Mouse (Mus musculus) thymus, adult 2 months (tissue): Measurements from ENCODE around the gene Sp6. TPM values are rescaled to one million over a fixed set of nuclear protein-coding genes. Genes with fewer than 3 reads are reported as not detected.

Experiments used
- DNase-seq: peaks from one replicate; pipeline ENCODE4 v3.0.0; 2021
- H3K27ac ChIP-seq: fragments of 200-500 bp; 2 replicates; pipeline ENCODE4 v1.5.1; 2012; ENCODE audit warnings: low read length, control low read depth; ENCODE audit not compliant: control insufficient read depth, insufficient read depth
- H3K27me3 ChIP-seq: fragments of 200-500 bp; 2 replicates; pipeline ENCODE4 v1.6.1; 2012; ENCODE audit warnings: mild to moderate bottlenecking, low read length, moderate library complexity, mixed read lengths; ENCODE audit not compliant: control insufficient read depth, insufficient read depth
- H3K36me3 ChIP-seq: fragments of 200-500 bp; 2 replicates; pipeline ENCODE4 v1.6.1; 2012; ENCODE audit warnings: mild to moderate bottlenecking, low read length, moderate library complexity; ENCODE audit not compliant: control insufficient read depth, insufficient read depth
- H3K4me1 ChIP-seq: fragments of 200-500 bp; replicated peaks from 2 replicates; pipeline ENCODE4 v1.6.1; 2012; ENCODE audit warnings: low read length; ENCODE audit not compliant: control insufficient read depth, insufficient read depth
- H3K4me3 ChIP-seq: fragments of 200-500 bp; 2 replicates; pipeline ENCODE4 v1.5.1; 2012; ENCODE audit warnings: mild to moderate bottlenecking, low read length, control low read depth, moderate library complexity; ENCODE audit not compliant: control insufficient read depth, insufficient read depth
- CTCF ChIP-seq: fragments of 200-500 bp; IDR thresholded peaks from 2 replicates; pipeline ENCODE4 v1.5.1; 2012; ENCODE audit warnings: mild to moderate bottlenecking, control low read depth, low read length, moderate library complexity, borderline replicate concordance; ENCODE audit not compliant: control insufficient read depth, poor library complexity, insufficient read depth; ENCODE audit errors: extremely low read depth
- POLR2A ChIP-seq: fragments of 200-500 bp; IDR thresholded peaks from 2 replicates; pipeline ENCODE4 v1.6.1; 2012; ENCODE audit warnings: mild to moderate bottlenecking, low read length, control low read depth, moderate library complexity; ENCODE audit not compliant: control insufficient read depth, poor library complexity, insufficient read depth; ENCODE audit errors: extremely low read depth
- WGBS: fragments of 180-500 bp; shearing (Covaris S2); methylation state at CpG from one replicate; pipeline ENCODE4 v1.1.7; 2018; 5-methylcytosine and 5-hydroxymethylcytosine counted together
- polyA plus RNA-seq: library from polyadenylated mRNA; depleted of rRNA; stranded (reverse); fragments of >200 nt; gene quantifications from 2 replicates; pipeline ENCODE4 v1.2.3, GENCODE M21; 2012; rRNA removed

The Sp6 gene
- polyA plus RNA-seq: 5.6 TPM in 2 replicates

DNA sequence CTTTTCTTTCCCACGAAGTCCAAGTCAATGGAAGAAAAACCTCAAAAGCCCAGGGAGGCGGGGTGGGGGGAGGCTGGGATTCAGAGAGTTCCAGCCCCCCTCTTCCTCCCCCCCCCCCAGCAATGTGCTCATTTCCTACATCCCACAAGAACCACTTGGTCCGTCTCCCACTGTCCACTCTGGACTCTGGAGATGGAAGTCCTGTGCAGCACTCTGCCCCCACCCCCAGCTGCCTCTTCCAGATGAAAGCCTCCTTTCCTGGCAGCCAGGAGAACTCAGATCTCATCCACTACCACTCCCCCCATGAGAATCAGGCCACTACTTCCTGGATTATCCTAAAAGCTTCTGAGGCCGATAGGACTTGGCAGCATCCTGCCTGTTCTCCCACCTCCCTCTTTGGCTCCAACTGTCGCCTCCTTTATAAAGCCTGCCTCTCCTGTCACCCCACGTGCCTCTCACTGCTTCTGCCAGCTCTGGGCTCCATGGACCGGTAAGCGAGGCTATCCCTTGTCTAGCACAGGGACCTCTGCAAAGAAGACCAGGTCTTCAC is at the start of gene Sp6:
TSS of gene Sp6 (plus strand) at position 274 of the 550 bp plus-strand sequence.
- no peak within 1 kb of the TSS for H3K4me3 ChIP-seq
- peaks cover 14% of the 10 kb centered on the region for H3K27me3 ChIP-seq
- 75% methylated on average over 8 of the region's 8 CpGs for WGBS
- no peak within 1 kb of the TSS for H3K27ac ChIP-seq
- H3K4me1 ChIP-seq: peaks cover 10% of the 10 kb centered on the region
- DNase-seq: no peak
- H3K36me3 ChIP-seq: no peaks in the 10 kb centered on the region
- no peak for TF ChIP-seq POLR2A
- TF ChIP-seq CTCF: no peak

DNA sequence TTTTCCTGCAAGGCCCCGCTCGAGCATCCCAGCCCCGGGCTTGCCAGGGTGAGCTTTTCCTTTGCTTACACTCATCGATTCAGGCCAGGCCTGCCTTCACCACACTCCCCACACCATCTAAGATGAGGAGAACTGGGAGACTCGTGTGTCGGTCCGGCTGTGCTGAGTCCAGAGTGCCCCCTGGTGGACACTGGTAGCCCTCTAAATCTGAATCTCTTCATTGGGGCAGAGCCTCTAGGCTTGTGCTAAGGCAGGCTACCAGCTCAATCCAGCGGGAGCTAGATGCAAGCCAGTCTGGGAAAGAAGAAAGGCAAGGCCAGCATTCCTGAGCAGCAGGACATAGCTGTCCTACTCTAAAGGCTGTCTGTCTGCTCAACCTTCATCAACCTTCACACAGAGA is 49.6 kb upstream of the Sp6 start:
- peak; percentile 87 for DNase-seq
- no peak overlapping the region for H3K27ac ChIP-seq
- peak; percentile 86; the same call in 1 of the 2 replicates for TF ChIP-seq CTCF
- no peak for TF ChIP-seq POLR2A
- H3K4me1 ChIP-seq: peaks cover 43% of the 10 kb centered on the region
- H3K4me3 ChIP-seq: no peak overlapping the region
- WGBS: 32% methylated on average over 8 of the region's 8 CpGs
- no peaks in the 10 kb centered on the region for H3K27me3 ChIP-seq
- peaks cover 20% of the 10 kb centered on the region for H3K36me3 ChIP-seq

DNA sequence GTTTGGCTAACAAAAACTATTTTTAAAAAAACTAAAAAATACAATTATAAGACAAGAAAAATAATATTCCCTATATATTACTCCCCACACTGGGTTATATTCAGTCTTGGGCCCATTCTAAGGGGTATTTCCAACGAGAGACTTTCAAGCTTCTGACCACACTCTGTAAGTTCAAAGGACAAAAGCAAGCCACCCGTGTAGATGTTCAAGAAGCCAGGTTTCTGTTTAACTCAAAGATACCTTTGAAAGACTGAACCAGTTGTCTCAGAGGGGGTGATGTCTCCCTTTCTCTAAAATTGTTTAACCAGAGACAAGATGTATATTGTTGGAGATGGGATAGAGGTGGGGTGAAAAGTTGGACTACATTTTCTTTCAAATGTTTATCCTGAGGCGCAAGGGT is 47.0 kb upstream of the Sp6 start:
- Histone ChIP-seq H3K4me1 (peaks cover 29% of the 10 kb centered on the region), H3K27me3 (no peaks in the 10 kb centered on the region), H3K36me3 (peaks cover 8% of the 10 kb centered on the region), H3K27ac (peak overlapping the region; percentile 19; the same call in 1 of the 2 replicates), H3K4me3 (no peak overlapping the region)
- no peak for DNase-seq
- 49% methylated on average over 3 of the region's 3 CpGs for WGBS
- TF ChIP-seq CTCF: no peak

DNA sequence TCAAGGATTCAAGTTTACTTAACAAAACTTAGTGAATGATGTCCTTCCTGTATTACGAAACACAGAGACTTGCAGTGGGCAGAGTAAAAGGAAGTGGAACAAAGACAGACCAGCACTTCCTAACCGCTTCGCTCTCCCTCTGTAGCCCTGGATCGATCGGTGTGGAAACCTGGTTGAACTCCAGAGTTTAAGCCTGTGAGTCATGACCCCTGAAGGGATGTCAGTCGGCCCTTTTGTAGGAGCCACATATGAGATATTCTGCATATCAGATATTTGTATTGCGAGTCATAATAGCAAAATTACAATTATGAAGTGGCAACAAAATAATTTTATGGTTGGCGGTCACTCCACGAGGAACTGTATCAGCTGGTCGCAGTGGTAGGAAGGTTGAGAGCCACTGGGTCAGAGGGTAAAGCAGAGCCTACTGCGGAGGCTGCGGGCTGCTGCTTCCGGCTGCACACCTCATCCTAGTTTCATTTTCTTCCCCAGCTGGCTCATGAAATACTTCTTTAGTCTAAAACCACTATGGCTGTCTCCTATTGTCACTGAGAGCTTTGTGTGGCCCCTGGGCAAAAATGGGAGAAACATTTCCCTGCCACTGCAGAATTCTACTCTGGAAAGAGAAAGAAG is 46.2 kb upstream of the Sp6 start:
- TF ChIP-seq POLR2A: no peak
- Histone ChIP-seq H3K4me3 (peak overlapping the region; percentile 28), H3K27me3 (no peaks in the 10 kb centered on the region), H3K36me3 (no peaks in the 10 kb centered on the region), H3K4me1 (peaks cover 26% of the 10 kb centered on the region), H3K27ac (peak overlapping the region; percentile 88)
- 4% methylated on average over 13 of the region's 13 CpGs for WGBS
- DNase-seq: peak; percentile 57

DNA sequence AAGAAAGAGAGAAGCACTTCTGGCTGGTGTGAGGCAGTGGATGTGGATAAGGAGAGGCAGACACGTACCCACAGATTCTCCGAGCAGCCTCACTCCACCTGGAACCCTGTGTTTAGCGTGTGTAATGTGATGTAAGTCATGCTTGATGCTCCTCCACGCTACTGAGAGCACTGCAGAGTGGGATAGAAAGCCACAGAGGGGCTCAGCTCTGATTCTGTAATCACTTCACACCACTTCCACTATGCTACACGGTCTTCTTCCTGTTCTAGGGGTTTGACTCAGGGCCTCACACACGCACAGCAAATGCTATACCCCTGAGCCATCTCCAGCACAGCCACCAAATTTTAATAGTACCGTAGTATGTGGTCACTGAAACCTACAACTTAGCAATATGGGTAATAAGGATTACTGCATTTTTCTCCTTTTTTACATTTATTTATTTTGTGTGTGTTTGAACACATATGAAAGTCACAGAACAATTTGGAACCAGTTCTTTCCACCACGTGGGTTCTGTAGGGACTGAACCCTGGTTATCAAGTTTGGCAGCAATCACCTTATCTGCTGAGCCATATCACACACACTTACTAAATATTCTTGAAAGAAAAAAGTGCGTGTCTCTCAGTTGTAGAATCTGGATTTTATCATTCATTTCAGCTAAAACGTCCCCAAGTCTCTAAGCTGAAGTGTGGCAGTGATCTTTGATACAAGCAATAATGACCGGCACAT is 45.5 kb upstream of the Sp6 start:
- no peak for DNase-seq
- TF ChIP-seq CTCF (no peak), POLR2A (no peak)
- 29% methylated on average over 11 of the region's 11 CpGs for WGBS
- Histone ChIP-seq H3K36me3 (no peaks in the 10 kb centered on the region), H3K4me1 (peaks cover 26% of the 10 kb centered on the region), H3K27me3 (no peaks in the 10 kb centered on the region), H3K4me3 (peak overlapping the region; percentile 28; the same call in 1 of the 2 replicates), H3K27ac (peak overlapping the region; percentile 88)

DNA sequence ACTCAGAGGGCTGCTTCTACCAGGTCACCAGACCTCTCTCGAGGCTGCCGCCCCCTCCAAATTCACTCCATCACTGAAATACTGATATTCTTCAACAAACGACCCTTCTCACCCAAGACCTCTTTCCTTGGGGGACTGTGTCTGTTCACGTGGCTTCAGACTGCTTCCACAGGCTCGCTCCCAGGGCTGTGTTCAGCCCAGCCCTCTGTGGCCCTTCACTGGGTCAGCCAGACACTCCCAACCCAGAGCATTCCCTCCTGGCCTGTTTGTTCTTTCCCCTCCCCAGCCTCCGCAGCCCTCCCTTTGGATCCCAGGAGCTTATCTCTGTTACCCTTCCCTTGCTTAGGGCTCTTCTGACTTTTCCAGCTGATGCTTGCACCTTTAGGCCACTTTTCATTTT is 44.7 kb upstream of the Sp6 start:
- H3K4me1 ChIP-seq: peaks cover 25% of the 10 kb centered on the region
- 84% methylated on average over 6 of the region's 6 CpGs for WGBS
- no peak overlapping the region for H3K4me3 ChIP-seq
- DNase-seq: no peak
- no peaks in the 10 kb centered on the region for H3K36me3 ChIP-seq
- H3K27ac ChIP-seq: no peak overlapping the region
- H3K27me3 ChIP-seq: no peaks in the 10 kb centered on the region
- TF ChIP-seq CTCF (no peak), POLR2A (no peak)

DNA sequence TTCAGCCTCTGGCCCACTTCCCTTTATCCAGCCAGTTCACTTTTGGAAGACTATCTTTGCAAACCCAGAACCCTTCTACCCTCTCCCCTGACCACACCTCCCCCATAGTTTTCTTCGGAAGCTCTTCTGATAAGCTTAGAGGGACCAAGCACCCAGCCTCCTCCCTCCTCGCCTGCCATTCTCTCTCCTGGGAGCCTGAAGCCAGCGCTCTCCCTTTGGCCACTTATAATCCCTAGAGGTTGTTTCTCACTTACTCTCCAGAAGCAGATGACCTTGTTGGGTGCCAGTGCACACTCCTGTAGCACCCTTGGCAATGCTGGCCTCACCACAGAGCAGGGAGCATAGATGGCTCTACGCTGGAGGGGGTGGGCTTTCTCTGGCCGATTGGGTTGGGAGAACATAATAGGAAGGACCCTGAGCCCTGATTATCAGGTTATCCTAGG is 43.9 kb upstream of the Sp6 start:
- H3K27ac ChIP-seq: no peak overlapping the region
- DNase-seq: no peak
- no peaks in the 10 kb centered on the region for H3K36me3 ChIP-seq
- no peak overlapping the region for H3K4me3 ChIP-seq
- no peaks in the 10 kb centered on the region for H3K27me3 ChIP-seq
- no peak for TF ChIP-seq POLR2A
- TF ChIP-seq CTCF: no peak
- 95% methylated on average over 5 of the region's 5 CpGs for WGBS
- peaks cover 26% of the 10 kb centered on the region for H3K4me1 ChIP-seq
